Mouse (Mus musculus) adrenal gland, adult 8-10 months (tissue): ENCODE results near the gene Gm4175. TPM values are rescaled to one million over a fixed set of nuclear protein-coding genes. Genes with fewer than 3 reads are reported as not detected.
"Not testable (repeated sequence)": the region's sequence is repeated elsewhere in the genome, so short reads cannot be mapped to it uniquely, and the experiment has no call there.

Experiments used
- DNase-seq: peaks from one replicate; pipeline ENCODE4 v3.0.0; 2022
- total RNA-seq, 4 experiments: library from RNA; stranded (reverse); gene quantifications; 2 replicates each; pipeline ENCODE4 v1.2.4; 2022

The Gm4175 gene
- not detected for total RNA-seq

GRCm38 (mm10) chr7:21761375-21761774 lies at the start of gene Gm4175:
Gene Gm4175 (minus strand): TSS chr7:21761475.
- DNase-seq = not testable (repeated sequence)

- DNase-seq = not testable (repeated sequence)
These were observed 35.4 kb upstream of the Gm4175 start, which contains the start of gene Gm4177 for GRCm38 (mm10) chr7:21796628-21797027. Gene Gm4177 (minus strand): TSS chr7:21796728.

Other genes with a start within 250 kb of the Gm4175 start
- gene Vmn1r130, start 249.7 kb downstream of the Gm4175 start, total RNA-seq = not detected
- gene Vmn1r131, start 215.4 kb downstream of the Gm4175 start, total RNA-seq = not detected
- not detected for gene Vmn1r132, start 147.4 kb downstream of the Gm4175 start, total RNA-seq
- not detected for gene Gm4177, start 35.3 kb upstream of the Gm4175 start, total RNA-seq
- gene Vmn1r135, start 70.9 kb upstream of the Gm4175 start, total RNA-seq = not detected
- gene Gm5725, start 82.8 kb upstream of the Gm4175 start, total RNA-seq = not detected
- gene Gm5891, start 159.8 kb upstream of the Gm4175 start, total RNA-seq = not detected
- gene Vmn1r137, start 233.1 kb upstream of the Gm4175 start, total RNA-seq = not detected